Mouse (Mus musculus): ENCODE results near the gene Asphd2.

Asphd2 gene

DNA sequence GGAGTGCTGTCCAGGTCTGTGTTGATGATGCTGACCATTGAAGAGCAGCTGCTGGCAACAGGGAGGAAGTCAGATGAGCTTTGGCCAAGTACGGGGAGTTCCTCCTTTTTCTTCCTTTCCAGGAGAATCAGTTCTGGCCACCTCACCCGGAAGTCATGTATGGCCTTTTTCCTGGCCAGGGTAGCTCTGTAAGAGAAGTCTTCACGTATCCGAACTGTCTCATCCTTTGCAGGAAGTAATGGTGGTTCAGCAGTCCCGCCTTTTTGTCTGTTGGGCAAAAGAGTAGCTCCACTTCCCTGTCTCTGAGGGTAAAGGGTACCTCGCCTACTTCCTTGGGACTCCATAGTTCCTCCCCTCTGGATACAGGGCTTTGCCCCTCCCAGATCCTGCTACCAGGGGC, 39.2 kb downstream of the Asphd2 start:
- in situ Hi-C loops (cut with MboI) = no loop called here

GRCm38 (mm10) chr5:112349169-112349568, 45.5 kb downstream of the Asphd2 start:
- in situ Hi-C loops (cut with MboI) = no loop called here

DNA sequence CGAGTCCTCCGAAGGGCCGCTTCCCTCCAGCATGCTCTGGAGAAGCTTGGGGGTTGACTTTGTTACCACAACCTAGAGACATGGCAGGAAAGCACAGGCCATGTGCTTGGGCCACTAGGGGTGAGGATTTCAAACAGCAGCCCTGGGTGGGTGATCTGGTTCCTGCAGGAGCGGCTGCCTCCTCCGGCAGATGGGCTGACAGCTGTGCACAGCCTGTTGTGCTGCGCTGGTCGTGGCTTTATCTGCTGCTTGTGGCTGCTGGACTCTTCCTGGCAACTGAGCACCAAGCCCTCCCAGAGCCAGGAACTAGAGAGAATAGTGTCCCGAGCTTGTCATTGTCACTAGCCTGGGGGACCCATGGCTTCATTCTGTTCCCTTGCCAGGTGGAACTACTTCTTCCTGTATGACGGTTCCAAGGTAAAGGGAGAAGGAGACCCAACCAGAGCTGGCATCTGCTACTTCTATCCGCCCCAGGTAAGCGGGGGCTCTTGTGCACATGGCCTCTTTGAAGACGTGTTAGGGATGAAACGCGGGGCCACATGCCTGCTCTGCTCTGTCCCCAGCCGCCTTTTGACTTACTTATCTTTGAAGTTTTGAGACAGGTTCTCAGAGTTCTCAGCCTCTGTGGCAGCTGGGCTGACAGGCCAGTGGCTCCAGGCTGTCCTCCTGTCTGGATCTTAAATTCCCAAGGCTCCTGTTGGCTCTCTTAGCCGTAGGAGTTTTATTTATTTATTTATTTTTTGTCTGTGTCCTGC, 48.3 kb downstream of the Asphd2 start:
- in situ Hi-C loops (cut with MboI) = no loop called here

- in situ Hi-C loops (cut with MboI) = no loop called here
These were observed 50.3 kb downstream of the Asphd2 start for GRCm38 (mm10) chr5:112344092-112344960.

DNA sequence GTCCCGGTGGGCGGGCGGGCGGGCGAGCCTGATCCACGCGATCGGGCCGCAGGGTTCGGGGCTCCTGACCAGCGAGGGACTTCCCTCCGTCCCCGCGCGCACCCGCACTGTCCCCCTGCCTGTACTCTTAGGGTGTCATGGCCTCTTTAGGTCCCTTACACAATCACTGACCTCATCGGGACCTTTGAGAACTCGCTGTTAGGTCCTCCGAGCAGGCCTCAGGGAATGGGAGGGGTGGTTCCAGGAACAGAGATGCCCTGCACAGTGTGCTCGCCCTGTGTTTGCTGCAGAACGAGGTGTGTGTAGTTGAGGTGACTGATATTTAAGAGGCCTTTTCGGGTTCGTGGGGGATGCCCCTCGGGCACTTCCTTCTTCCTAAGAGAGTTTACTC, 51.5 kb downstream of the Asphd2 start:
- in situ Hi-C loops (cut with MboI) = no loop called here

DNA sequence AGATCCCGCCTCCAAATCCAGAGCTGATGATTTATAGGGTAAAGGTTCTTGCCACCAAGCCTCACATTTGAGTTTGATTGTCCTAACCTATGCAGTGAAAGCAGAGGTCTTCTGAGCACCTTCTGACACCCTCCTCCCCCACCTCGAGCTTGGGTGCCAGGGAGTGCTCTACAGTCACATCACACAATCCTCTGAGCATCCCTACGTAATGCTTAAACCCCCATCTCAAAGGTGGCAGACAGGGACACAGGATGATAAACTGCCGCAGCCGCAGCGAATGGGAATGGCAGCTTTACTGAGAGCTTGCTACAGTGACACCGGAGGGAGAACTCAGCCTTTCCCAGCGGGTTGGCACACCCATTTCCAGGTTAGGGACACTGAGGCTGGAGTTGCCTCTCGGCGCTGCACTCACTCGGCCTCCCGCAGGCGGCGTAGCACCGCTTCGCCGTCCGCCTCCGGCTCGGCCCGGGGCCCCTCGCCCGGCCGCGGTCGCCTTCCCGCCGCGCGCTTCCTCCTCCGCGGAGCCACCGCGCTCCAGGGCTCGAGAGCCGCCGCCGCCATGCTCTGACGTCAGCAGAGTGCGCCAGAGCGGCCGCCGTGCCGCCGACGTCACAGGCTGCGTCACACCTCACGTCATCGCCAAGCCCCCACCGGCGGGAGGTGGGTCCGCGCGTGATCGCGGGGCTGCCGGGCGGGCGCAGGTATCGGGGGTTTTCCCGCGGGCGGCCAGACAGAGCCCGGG, 52.0 kb downstream of the Asphd2 start, which contains the start of the genes Srrd and Hps4:
Gene Srrd, minus strand, starts transcription at position 578 of the 742 bp plus-strand sequence.
Gene Hps4, plus strand, starts transcription at position 621 of the 742 bp plus-strand sequence.
- in situ Hi-C loops (cut with MboI) = no loop called here

- in situ Hi-C loops (cut with MboI) = loop anchor here (5.0 kb wide), 1 partner anchor 97 kb away; no protein-coding TSS in a partner anchor
These were observed 55.5 kb downstream of the Asphd2 start for GRCm38 (mm10) chr5:112339215-112339614.

GRCm38 (mm10) chr5:112337004-112337403, 57.7 kb downstream of the Asphd2 start:
- in situ Hi-C loops (cut with MboI) = loop anchor here (5.0 kb wide), 1 partner anchor 95 kb away; no protein-coding TSS in a partner anchor

- in situ Hi-C loops (cut with MboI) = loop anchor here (5.0 kb wide), 1 partner anchor 93 kb away; no protein-coding TSS in a partner anchor
These were observed 59.2 kb downstream of the Asphd2 start for GRCm38 (mm10) chr5:112335473-112335872.

Data from mature B cell (primary cell).